Mouse (Mus musculus) A20 (cell line): ENCODE measurements around the gene Ftl1.
A peak's percentile ranks its signal among the peaks of the same experiment; 100 is the strongest.
"Not testable (repeated sequence)": the region's sequence is repeated elsewhere in the genome, so short reads cannot be mapped to it uniquely, and the experiment has no call there.

ENCODE experiments used
- DNase-seq: peaks from one replicate; pipeline ENCODE4 v3.0.0-alpha.2; 2011; ENCODE audit warnings: low read depth, low spot score

Gene Ftl1

GRCm38 (mm10) chr7:45459564-45460140, at the start of gene Ftl1:
Gene Ftl1, minus strand, starts transcription at chr7:45459884.
- DNase-seq: peak; percentile 99

GRCm38 (mm10) chr7:45509181-45509882, 49.6 kb upstream of the Ftl1 start:
- DNase-seq: no peak

DNA sequence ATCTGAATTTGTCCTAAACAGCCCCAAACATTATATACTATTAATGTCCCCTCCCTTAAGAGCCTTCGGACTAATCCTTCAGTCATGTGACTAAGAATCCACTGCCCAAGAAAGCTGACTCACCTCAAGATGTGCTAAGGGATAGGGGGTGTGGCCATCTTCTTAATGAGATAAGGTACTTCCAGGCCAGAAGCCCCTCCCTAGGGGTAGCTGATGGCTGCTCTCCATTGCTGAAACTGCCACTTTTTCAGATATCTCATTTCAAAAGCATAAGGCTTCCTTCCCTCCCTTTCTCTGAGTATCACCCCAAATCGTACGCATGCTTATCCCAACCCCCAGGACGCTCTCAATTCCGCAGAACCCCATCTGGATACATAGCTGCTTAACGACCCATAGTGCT, 48.9 kb upstream of the Ftl1 start:
- no peak for DNase-seq

GRCm38 (mm10) chr7:45507583-45507982, 47.9 kb upstream of the Ftl1 start:
- DNase-seq: no peak

GRCm38 (mm10) chr7:45498427-45498826, 38.7 kb upstream of the Ftl1 start:
- DNase-seq: no peak

- no peak for DNase-seq
These were observed 34.9 kb upstream of the Ftl1 start for GRCm38 (mm10) chr7:45494548-45494947.

- DNase-seq: no peak
These were observed 33.3 kb upstream of the Ftl1 start for GRCm38 (mm10) chr7:45492951-45493350.

GRCm38 (mm10) chr7:45492225-45492844, 32.7 kb upstream of the Ftl1 start:
- no peak for DNase-seq

GRCm38 (mm10) chr7:45491264-45491663, 31.6 kb upstream of the Ftl1 start:
- peak; percentile 52 for DNase-seq

DNA sequence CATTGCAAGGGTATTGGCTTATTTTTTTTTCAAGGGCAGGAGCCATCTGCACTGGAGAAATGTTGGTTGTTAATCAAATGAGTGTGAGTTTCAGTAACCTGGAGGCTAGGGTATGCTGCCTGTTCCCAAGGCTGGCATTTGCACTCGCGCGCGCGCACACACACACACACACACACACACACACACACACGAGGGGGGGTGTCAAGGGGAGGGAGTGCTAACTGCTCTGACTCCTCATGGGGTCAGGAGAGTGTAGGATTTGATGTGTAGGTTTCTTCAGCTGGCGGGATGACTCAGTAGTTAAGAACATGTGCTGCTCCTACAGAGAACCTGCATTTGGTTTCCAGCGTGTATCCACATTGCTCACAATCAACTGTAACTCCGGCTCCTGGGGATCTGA, 31.1 kb upstream of the Ftl1 start:
- DNase-seq: no peak

GRCm38 (mm10) chr7:45489578-45489977, 29.9 kb upstream of the Ftl1 start:
- peak; percentile 30 for DNase-seq

DNA sequence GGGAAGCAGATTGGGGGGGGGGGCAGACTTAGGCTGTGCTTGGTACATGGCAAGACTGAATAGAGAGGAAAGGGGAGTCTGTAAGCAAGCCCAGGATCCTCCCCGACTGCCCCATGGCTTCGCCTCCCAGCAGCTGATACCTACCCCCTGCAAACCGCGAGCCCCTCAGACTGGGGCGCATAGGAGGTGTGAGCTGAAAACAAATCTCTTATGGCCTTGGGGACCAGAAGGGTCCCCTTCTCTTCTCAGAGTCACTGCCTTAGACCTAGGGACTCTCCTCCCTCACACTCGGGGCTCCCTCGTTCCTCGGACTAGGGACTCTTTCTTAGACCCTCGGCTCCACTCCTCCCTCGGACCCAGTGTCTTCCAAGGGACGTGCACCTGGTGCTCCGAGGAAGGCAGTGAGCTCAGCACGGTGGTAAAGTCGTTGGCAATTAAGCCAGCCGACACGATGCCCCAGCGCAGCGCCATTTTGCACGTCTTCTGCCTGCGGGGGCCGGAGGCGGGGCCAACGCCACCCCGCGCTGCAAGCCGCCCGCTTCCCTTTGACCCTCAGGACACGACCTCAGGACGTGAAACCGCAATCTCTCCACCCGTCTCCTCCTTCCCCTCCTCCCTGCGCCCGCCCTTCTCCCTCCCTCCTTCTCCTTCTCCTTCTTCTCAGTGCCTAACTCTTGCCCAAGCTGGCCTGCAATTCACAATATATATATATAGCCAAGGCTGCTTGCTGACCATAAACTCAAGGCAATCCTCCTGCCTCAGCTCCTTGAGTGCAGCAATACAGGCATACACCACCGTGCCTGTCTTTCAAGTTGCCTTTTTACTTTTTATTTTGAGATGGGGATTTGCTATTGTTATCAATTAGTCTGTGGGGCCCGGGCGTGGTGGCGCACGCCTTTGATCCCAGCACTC, 28.9 kb upstream of the Ftl1 start, which contains the start of gene Dhdh:
TSS of gene Dhdh (minus strand) at position 513 of the 912 bp plus-strand sequence.
- peak; percentile 84 for DNase-seq

DNA sequence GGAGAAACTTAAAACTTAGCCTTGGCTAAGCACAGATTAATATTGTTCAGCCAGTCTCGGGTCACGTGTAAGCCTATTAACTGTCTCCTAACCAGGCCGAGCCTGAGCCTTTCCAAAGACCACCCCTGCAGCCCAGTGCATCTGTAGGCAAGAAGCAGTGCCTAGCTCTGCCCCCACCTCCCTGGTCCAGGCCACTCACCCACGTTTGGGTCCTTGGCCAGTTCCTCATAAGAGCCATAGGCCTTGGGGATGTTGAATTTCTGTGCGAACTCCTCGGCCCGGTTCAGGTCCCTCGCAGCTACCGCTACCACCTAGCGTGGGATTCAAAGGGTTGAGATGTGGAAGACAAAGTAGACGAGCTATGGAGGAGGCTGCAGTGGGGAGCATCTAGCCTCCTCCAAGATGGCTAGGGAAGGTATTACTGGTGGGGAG, 28.2 kb upstream of the Ftl1 start:
- peak; percentile 55 for DNase-seq

GRCm38 (mm10) chr7:45486761-45487415, 27.2 kb upstream of the Ftl1 start, which contains the start of gene Gm45808:
Gene Gm45808, minus strand, starts transcription at chr7:45486811.
- no peak for DNase-seq

GRCm38 (mm10) chr7:45486158-45486557, 26.5 kb upstream of the Ftl1 start:
- DNase-seq: no peak

- not testable (repeated sequence) for DNase-seq
These were observed 25.3 kb upstream of the Ftl1 start for GRCm38 (mm10) chr7:45484985-45485384.

DNA sequence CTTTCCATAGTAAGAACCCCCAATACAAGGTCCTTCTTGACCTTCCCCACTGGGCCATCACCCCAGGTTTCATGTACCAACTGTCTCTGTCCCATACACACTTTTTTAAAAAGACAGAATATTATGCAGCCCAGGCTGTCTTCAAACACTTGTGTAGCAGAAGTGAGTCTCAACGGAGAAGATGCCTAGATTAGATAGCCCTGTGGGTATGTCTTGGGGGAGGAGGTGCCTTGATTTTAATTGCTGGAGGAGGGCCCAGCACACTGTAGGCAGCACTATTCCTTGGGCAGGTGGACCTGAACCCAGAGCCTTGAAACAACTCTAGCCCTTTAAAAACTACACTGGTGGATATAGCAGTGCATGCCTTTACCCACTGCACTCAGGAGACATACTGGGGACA, 22.5 kb upstream of the Ftl1 start:
- DNase-seq: no peak

- DNase-seq: peak; percentile 62
These were observed 21.8 kb upstream of the Ftl1 start, which contains the start of gene Tulp2 for GRCm38 (mm10) chr7:45481374-45481927. Gene Tulp2, plus strand, starts transcription at chr7:45481877.

GRCm38 (mm10) chr7:45480310-45480709, 20.6 kb upstream of the Ftl1 start:
- not testable (repeated sequence) for DNase-seq

DNA sequence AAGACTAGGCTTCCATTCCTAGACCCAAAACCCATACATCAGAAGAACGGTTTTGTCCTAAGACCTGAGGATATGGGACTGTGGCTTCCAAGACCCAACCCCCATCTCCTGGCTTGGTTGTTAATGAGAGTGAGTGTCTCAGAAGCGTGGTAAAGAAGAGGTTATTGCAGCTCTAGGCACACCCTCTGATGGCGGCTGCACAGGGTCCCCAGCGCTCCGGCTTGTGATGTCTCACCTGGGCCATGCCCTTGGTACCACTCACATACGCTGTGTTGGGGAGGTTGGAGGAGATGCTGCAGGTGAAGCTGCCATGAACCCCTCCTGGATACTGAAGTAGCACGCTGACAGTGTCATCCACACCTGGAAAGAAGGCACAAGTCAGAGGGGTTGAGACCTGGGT, 19.1 kb upstream of the Ftl1 start:
- no peak for DNase-seq

- DNase-seq: peak; percentile 35
These were observed 17.3 kb upstream of the Ftl1 start for GRCm38 (mm10) chr7:45477003-45477402.
